Mouse (Mus musculus): Measurements from ENCODE around the gene Magohb.
A peak's percentile ranks its signal among the peaks of the same experiment; 100 is the strongest.
"Not testable (repeated sequence)": the region's sequence is repeated elsewhere in the genome, so short reads cannot be mapped to it uniquely, and the experiment has no call there.

Gene Magohb

GRCm38 (mm10) chr6:131292991-131293788 lies at the start of gene Magohb:
TSS of gene Magohb (minus strand) at chr6:131293244.
- DNase-seq, result peak; percentile 81 to 85

DNA sequence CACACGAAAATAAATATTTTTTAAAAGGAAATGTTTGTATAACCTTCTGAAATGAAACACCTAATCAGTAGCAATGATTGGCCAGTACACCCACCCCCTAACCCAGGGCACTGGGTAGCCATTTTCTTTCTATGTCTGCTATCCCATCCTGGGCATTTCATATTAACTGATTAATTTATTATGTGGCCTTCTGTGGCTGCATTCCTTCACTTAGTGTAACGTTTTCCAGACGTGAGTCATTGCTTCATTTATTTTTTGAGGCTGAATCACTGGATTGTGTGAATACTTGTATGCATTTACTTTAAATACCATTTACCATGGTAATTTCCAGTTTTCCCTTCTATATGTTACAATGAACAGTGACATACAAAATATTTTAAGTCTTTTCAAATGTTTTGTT lies 47.0 kb upstream of the Magohb start:
- DNase-seq, result no peak

GRCm38 (mm10) chr6:131339309-131339708 lies 46.3 kb upstream of the Magohb start:
- no peak for DNase-seq

GRCm38 (mm10) chr6:131338787-131339186 lies 45.7 kb upstream of the Magohb start:
- no peak for DNase-seq

DNA sequence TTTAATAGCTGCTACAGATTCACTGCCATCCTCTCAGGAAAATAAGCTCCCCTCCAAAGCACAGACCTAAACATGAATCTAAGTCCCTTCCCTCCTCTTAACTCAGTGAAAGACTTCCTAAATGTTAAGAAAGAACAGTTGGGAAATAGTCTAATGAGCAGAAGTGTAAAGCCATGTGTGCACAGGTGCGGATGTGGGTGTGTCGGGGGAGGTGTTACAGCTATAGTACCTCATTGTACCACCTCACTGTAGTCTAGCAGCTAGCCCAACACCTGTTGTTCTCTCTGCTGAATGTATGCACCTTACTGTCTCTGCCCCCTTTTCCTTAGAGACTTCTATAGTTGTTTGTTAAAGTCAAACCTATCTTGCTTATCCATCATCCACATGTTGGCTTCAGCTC lies 34.0 kb upstream of the Magohb start:
- DNase-seq, result no peak

GRCm38 (mm10) chr6:131321854-131322639 lies 29.0 kb upstream of the Magohb start:
- no peak for DNase-seq

DNA sequence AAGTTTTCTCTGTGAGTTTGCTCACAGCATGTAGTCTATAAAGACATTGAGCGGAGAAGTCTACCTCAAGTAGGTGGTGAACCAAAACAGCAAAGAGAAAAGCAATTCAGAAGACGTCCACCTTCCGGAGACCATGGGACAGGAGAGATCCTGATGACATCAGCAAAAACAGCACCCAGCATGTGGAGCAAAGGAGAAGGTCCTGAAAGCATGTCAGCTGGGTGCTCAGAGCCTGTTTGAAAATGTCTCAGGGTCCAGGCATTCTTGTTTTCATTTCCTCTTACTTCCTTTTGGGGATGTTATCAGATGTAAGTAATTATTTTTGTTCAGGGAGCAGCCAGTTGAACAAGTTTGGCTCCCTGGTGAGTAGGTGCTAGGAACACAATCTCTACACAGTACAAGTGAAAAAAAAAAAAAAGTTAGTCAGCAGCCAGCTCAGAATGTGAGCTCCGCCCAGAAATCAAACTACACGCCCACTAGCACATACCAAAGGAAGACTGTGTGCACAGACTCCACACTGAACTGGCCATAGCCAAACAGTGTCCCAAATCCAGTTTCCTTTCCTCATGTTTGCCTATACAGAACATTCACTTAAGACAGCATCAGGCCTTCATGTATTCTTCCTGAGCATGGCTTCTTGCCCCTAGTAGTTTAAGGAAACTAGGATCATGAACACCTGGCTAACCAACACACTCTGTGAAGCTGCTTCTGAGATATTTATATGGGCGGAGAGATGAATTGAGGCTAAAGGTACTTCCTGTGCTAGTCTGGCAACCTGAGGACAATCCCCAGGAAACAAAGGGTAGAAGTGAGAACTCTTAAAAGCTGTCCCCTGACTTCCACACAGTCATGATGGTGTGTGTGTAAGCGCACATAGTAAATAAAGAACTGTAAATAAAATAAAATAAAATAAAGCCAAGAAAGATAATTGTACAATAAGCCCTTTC lies 23.4 kb upstream of the Magohb start:
- DNase-seq, result no peak

DNA sequence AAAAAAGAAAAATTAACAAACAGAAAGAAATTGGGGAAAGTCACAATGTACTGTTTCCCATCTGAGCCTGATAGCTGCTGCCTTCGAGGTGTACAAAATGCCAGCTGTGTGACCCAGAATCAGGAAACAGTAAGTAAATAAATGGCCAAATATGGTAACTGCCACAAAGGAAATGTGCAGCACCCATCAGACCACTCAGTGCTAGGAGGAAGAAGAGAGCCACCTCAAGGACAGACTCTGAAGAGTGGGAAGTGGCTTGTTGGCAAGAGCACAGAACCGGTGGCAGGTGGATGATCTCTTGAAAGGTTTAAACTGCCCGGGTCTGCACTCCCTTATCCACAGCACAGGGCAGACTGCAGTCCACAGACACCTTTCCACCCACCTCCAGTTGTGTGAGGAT lies 15.0 kb upstream of the Magohb start:
- no peak for DNase-seq

- DNase-seq, result no peak
Observed at GRCm38 (mm10) chr6:131304776-131305175, 11.7 kb upstream of the Magohb start.

DNA sequence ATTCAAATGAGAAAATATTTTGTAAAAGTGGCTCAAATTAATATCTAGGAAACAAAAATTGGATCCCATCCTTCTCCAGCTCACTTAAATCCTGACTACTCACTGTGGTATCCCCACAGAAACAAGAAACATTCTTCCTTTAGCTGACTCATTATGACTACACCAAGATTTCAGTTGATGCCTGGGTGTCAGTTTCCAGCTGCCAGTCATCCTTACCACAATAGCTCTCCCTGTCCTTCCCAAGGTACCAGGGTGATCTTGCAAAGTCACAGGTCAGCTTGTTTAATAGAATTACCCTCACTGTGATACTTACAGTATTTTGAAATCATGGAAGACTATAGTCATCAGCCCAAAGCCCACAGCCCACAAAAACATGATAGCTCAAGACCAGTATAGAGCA lies 5.5 kb upstream of the Magohb start:
- DNase-seq, result no peak

- no peak for DNase-seq
Observed at GRCm38 (mm10) chr6:131294435-131295112, 1.5 kb upstream of the Magohb start.

DNA sequence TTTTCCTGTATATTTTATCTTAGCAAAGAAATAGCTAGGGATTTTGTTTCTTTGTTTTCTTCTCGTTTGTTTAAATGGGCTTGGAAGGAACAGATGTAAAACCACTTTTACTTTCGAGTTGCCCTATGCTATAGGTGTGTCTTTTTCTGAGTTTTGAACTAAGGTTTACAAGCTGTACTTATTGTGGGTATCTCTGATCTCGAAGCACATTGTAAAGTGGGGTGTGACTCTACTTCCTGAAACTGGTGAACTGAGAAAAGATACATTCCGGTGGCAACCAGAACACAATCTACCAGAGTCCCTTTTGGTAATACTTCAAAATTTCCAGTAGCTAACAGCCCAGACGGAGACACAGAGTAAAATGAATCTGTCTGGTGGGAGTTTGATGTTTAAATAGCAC lies 872 bp upstream of the Magohb start:
- no peak for DNase-seq

- DNase-seq, result no peak
Observed at GRCm38 (mm10) chr6:131292276-131292990, 611 bp downstream of the Magohb start.

DNA sequence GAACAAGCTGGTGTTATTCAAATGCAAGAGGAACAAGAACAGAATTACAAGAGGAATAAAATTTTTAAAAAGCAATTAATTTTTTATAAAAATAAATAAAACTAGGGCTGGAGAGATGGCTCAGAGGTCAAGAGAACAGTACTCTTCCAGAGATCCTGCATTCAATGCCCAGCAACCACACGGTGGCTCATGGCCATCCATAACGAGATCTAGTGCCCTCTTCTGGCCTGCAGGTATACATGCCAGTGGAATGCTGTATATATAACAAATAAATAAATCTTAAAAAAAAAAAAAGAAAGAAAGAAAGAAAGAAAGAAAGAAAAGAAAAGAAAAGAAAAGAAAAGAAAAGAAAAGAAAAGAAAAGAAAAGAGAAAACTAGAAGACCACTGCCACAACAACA lies 2.6 kb downstream of the Magohb start:
- peak; percentile 8 for DNase-seq

- DNase-seq, result not testable (repeated sequence)
Observed at GRCm38 (mm10) chr6:131278160-131278559, 14.9 kb downstream of the Magohb start.

- DNase-seq, result no peak
Observed at GRCm38 (mm10) chr6:131276659-131277058, 16.4 kb downstream of the Magohb start.

DNA sequence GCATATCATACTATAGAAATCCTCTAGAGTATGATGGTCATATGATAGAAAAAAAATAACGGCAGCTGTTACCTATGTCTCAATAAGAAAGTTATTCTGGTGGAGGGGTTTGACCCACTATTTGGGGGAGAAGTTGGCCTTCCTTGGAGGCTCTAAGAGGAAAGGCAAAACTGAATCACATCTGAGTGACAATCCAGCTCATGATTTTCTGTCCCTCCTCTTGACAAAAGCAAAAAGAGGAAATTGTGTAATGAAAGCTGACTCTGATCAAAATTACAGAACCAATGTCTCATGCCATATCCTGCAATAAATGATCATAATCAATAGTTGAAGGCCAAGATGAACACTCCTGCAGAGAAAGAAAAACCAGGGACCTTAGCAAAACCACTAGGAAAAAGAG lies 20.7 kb downstream of the Magohb start:
- no peak for DNase-seq

DNA sequence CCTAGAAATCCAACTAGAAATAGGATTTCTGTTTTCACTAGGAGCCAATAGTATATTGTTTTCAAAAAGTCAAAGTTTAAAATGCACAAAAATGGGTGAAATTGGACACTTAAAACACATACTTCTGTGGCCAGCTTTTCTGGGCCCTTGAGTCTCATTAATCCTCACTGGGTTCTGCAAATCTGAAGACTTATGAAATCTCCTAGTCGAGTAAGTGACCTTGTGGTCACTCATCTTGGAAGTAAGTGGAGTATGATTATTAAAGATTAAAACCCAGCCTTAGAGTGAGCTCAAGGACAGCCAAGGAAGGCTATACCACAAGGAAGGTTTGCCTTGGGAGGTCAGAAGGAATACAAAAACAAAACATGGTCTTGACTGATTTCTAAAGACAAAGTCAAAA lies 22.7 kb downstream of the Magohb start:
- DNase-seq, result no peak

DNA sequence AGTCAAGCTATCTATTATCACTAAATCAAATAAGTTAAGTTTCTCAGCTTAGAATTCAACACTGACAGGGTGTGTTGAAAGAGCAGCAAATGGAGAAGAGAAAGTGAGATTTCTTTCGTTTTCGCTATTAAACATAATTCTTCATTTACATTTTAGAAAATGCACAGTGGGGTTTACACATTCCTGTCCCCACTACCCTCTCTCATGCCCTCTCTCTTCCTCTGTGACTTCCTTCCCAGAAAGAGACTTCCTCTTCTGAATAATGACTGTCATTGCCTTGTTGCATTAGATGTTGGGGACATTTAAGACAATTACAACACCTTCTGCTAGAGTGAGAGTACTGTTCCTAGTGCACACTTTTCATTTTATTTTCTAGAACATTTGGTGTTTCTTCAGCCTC lies 23.4 kb downstream of the Magohb start:
- DNase-seq, result no peak

GRCm38 (mm10) chr6:131264175-131264574 lies 28.9 kb downstream of the Magohb start:
- DNase-seq, result no peak

- DNase-seq, result no peak
Observed at GRCm38 (mm10) chr6:131262778-131263177, 30.3 kb downstream of the Magohb start.

GRCm38 (mm10) chr6:131262009-131262408 lies 31.0 kb downstream of the Magohb start:
- no peak for DNase-seq
